Mouse (Mus musculus) ZHBTc4 (cell line): Measurements from ENCODE around the gene Omd.

Experiments used
- DNase-seq: peaks from one replicate; pipeline ENCODE4 v3.0.0-alpha.2; 2011; ENCODE audit warnings: low read depth, low spot score

Omd gene

DNA sequence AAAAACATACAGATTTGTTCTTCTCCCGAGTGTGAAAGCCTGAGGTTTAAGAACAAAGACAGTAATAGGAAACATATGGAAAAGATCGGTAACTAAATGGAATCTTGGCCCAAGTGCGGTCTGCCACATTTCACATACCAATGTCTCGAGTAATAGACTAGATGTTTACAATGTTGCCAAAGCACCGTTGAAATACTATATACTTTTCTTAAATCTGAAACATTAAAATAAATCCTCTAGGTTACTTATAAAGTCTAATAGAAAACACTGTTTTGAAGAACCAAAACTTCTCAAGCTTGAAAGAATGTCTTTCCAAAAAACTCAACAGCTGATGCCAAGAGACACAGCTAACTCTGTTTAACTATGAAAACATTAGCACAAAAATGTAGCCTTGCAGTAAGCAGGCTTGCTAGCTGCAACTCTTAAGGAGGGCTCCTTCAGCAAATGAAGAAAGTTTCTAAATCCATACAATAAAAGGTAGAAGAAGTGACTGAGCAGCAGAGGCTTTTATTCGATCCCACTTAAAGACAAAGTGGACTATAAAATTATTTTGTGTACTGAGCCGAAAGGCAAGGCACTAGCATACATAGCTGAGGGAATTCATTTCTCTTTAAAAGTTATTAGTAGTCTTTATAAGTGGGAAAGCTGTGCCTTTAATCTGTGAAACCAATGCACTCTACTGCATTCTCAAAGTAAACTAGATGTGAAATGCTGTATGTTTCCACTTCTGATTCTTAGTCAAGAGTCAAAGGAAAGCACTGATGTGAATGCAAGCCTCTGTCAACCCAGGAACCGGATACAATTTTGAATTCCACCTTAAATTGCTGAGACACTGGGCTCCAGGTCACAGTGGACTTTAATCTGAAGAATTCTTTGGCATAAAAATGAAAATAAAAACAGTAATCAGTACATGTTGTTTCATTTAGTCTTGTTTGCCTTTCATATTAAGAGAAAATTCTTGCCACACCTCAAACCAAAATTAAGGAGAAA lies at the start of gene Omd:
Gene Omd (plus strand): TSS at position 922 of the 990 bp plus-strand sequence.
- no peak for DNase-seq

DNA sequence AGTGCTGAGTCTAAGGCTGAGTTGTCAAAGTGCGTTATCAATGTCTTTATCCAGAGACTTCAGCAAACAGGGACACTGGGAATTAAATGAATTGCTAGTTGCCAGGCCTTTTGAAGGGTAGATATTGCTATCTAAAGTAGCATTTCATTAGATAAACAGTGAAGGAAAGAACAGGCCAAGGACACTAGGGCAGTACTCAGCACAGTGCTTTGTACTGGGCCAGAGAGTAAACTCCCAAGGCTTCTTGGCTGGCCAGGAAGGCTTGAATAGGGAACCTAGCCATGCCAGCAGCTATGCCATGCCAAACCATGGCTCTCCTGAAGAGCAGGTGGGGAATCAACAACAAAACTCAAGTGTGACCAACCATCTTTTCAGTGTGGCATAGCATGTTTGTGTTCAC lies 45.3 kb upstream of the Omd start:
- DNase-seq = no peak

DNA sequence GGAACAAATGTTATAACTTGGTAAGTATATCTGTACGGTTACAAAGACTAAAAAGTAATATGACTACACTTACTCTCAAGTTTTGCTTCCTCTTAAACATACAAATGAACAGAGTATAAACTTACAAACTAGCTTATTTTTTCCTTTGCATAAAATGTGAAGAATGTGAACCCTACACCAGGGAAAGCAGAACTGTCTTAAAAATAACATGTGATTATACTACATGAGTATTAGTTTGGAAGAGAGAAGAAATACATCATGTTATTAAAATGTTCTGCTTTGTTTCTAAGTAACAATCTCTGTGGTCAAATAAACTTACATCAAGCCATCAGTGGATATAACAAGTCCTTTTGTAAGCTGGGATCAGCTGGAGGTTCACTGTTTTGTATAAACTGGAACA lies 43.6 kb upstream of the Omd start:
- DNase-seq = no peak

DNA sequence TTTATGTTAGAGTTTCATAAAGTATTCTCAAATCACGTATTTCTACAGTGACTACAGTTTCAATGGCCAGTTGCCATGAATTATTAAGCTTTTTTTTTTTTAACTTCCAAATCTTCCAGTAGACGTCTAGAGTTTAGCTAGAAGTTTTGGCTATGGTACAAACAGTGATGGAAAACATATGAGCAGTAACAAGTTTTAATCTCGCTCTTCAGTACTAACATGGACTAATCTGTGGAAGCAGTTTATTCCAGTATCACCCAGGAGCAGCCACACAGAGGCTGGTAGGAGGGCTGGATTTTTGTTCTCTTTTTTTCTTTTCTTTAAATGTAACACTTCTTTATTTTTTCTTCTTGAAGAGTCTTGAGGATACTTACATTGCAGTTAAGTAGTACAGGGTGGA lies 38.0 kb upstream of the Omd start, which contains the start of gene Aspn:
Gene Aspn (plus strand): TSS at position 165 of the 400 bp plus-strand sequence.
- DNase-seq = no peak

DNA sequence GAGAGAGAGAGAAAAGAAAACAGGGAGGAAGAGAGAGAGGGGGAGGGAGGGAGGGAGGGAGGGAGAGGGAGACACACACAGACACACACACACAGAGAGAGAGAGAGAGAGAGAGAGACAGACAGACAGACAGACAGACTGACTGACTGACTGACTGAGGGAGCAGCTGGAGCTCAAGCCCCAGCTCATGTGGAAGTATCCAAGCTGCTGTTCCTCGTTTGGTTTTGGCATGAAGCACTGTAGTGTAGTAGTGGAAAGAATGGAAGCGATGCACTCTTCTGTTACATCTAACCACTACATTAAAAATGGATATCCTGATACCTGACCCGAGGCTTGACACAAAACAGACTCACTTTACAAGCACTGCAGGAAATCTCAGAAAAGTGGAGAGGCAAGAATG lies 36.6 kb upstream of the Omd start:
- DNase-seq = no peak

DNA sequence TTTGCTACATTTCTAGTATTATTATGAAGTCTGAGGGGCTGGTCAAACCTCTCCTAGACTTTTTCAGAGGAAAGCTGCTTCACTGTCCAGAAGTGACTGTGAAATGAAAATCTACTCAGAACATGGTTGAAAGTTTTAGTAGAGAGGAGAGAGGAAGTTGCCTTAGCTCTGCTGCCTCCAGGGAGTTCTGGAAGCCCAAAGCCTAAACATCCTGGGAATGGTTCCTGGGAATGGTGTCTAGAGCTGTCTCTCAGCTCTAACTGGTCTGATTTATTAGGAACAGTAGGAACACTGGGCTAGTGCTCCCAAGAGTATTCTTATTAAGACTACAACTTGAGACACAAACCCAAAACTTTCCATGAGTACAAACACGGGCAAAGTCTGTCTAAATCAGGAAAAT lies 35.7 kb upstream of the Omd start:
- DNase-seq = no peak

DNA sequence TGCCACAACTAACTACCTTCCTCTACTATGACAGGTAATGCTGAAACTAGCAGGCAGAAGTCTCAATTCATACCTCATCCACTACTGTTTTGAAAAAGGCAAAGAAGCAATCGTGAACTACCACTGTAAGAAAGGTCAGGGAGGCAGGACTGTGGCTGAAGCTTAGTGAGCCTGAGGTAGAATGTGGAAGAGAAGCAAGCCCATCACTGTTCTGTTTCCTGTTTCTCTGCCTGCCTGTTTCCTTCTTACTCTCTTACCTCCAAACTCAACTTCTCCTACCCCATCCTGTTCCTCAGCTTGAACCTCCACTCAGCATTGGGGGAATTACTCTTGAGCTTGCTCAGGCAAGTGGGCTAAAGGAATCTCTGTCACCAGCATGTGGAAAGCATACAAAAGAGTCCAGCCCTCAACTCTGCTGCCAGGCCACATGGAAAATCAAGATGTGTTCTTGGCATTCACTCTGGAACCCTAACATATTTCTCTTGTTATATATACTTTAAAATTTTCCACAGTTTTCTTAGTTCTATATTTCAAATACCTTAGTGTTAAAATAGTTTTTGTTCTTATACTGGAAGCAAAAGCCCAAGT lies 34.6 kb upstream of the Omd start:
- no peak for DNase-seq

DNA sequence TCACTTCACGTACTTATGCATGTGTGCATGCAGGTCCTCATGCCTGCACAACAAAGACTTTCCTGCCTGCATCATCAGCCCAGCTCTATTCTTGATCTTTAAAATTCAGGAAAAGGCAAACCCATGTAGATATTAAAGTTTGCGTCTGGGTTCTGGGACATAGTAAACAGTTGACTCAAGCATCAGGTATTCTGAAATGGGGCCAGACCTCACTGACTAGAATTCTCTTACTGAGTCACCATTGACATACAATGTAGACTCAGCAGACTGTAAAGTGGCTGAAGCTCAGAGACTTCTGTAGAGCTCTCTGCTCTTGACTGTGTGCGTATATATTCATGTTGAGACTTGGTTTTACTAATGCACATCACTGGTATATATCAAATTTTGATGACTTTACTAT lies 32.6 kb upstream of the Omd start:
- no peak for DNase-seq

DNA sequence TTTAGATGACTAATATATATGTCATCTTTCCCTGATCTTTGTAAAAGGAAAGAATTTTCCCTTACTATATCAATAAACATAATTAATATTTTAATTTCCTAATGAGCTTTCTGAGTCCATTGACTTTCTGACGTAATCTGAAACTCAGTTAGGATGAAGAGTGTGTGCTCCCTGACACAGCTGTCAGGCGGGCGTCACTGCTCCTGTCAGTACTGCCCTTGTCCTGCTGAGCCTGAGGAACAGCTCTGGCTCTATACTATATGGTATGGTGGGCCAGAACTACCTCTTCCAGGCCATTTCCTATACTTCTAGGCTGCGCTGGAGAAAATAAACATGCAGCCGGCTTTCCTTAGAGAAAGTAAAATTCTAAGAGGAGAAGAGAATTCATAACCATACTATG lies 27.7 kb upstream of the Omd start:
- no peak for DNase-seq

DNA sequence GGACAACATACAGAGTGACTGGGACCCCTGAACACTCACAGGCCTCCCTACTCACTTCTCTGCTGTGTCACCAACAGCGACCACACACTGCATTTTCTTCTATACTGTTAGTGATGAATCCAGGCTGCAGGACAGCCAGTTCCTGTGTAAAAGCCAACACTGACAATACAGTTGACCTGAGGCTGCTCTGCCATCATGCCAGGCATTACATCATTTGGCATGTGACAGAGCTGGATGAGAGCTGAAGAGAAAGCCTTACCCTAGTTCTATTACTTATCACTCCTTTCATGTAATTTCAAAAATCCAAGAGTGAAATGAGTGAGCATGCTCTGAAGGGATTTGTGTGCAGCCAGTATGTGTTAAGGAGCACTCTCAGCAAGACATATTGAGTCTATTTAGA lies 26.1 kb upstream of the Omd start:
- DNase-seq = no peak

DNA sequence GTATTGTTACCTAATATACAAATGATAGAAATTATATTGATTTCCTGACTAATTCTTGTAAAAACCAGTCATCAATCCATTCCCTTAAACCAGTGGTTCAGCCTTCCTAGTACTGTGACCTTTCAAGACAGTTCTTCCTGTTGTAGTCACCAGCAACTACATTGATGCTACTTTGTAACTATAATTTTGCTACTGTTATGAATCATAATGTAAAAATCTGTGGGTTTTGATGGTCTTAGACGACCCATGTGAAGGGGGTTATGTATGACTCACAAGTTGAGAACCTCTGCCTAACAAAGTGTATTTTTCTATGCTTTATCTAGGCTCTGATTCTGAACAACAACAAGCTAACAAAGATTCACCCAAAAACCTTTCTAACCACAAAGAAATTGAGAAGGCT lies 25.3 kb upstream of the Omd start:
- DNase-seq = no peak

DNA sequence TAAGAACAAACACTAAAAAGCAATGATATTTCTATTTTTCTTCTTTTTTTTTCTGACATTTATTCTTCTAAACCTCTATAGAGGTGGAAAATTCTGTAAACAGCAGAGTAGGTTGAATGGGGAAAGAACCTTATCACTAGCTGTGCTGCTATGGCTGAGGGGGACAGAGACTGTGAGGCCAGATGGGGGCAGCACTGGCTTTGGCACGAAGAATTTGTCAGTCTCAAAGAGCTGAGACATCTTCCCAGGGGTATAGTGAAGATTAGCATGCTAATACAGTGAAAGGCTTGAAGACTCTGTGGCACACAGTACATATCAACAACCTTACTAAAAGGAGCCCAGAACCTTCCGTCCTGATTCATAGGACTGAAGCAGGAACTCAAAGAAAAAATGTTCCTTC lies 23.1 kb upstream of the Omd start:
- DNase-seq = peak; percentile 13

DNA sequence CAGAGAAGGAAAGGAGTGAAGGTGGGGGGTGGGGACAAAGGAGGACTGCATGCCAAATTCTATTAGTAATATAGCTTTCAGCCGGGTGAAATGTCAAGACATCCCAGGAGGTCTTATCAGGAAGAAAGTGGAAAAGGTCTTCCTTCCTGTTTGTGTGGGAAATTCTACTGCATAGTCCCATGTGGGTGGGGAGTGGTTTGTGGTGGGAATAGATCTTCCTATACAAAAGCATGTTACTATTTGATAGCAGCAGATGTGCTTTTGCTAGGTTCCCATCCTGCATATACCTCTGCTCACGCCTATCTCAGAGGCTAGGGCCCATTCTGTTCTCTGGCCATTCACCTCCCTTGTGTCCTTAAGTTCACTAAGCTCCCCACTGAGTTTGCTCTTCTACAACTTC lies 21.4 kb upstream of the Omd start:
- DNase-seq = no peak

DNA sequence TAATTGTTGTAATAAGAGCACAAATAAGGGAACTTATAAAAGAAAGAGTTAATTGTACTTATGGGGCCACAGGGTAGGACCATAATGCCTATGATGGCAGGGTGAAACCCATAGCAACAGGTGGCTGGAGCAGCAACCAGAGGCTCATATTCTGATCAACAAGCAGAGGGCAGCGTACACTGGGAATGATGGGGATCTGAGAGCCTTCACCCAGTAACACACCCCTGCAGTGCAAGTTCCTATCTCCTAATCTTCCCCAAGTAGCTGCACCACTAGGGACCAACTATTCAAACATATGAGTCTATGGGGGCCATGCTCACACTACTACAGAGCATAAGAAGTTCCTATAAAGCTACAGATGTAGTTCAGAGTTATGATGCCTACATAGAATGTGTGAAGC lies 17.9 kb upstream of the Omd start:
- DNase-seq = no peak

DNA sequence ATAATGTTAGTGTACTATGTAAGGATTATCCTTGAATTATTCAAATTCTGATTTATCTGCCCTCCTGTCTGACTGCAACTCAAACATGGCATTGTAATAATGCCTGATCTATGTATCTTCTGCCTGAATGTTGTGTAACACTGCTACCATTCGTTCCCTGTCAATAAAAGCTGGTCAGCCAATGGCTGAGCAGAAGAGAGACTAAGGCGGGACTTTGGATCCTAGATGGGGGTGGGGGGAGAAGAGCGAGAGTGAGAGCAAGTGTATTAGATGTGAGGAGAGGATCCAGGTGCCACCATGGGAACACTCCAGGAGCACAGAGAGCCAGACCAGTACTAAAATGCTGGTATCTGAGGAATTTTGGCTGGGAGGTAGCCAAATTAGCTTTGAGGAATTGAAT lies 11.9 kb upstream of the Omd start:
- peak; percentile 35 for DNase-seq

DNA sequence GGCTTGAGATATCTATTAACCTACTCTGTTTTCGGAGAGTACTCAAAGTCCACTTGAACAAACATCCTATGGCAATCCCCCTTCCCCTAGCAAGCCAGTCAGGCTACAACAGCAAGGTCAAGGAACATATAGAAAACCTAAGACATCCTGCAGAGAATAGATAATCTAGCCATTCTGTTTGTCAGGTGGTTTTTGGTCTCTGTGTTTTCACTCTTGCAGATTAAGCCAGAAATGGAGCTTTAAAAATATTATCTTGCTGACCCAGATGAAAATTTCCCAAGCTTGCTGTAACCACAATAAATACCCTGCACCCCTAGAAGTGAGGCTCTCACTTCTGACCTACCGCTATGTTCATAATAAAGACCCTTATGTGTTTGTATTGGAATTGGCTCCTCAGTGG lies 10.8 kb upstream of the Omd start:
- no peak for DNase-seq

DNA sequence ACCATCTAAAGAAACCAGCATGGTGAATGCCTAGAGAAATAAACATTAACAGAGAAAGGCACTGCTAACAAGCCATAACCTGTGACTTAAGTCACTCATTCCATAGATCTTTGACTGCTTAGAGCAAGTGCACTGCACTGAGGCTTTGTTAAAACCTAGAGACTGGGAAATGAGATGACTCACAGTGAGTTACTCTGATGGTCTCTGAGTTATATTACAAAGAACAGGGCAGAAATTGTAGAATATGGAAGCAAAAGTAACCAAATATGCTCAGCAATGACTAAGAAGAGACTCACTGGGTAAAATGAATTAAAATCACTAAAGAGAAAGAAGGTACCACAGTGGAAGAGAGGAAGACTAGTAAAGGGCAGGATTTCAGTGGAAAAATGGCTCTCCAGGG lies 1.6 kb downstream of the Omd start:
- no peak for DNase-seq

DNA sequence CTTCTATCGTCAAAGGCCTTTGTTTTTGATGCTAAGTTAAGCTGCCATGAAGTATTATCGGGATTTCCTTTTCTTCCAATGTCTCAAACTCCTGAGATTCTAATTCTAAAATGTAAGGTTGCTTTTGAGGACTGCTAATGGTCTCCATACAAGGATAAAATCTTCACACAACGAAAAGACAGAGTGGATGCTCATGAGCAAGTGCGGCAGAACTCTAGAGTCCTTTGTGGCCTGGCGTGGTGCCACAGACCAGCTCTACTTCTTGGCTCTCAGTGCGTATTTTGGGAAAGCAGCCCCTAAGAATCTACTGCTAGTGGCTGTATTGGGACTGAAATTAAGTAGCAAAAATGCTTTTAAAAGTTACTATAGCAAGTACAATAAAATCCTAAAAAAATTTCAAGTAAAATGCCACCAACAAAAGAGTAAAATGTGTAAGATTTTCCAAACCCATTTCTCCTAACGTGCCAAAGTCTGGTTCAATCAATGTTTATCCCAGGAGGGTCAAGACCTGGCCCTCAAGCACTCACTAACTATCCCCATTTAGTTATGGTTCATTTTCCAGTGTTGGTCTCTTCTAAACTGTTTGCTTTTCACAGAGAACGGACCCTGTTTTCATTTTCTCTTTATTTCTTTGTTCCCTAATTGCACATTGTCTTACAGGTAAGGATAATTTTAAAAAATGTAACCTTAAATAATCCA lies 2.2 kb downstream of the Omd start:
- DNase-seq = no peak

DNA sequence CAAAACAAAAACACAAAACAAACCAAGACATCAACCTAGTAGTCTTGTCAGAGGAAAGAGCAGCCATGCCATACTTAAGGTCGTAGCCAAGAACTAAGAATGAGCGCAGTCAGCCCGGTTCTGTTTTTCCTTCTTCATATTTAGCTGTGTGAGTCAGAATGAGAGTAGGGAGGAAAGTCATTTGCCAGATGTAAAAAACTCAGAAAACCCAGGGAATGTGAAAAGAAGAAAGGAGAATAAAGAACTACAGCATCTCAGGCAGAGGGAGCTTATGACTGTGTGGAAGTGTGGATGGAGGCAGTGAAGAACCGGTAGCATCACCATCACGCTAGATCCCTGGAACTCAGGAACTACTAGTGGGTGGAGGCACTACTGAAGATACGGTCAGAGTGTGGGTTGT lies 3.8 kb downstream of the Omd start:
- DNase-seq = no peak

DNA sequence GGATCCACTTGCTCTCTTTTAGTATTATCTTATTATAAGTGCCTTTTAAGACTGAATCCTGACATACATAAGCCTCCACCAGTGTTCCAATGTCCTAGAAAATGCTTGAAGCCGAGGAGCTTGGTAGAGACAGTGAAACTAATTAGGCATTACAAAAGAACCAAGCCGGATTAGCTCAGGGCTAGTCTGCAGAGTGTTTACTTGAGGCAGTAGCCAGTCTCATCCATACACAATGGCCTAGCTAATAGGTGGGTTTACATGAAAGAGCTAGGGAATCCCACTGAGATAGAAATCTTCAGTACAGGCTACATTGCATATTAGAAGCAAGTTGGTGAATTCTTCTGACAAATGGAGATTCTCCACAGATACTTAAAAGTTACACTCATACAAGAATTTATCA lies 20.3 kb downstream of the Omd start:
- DNase-seq = peak; percentile 53

DNA sequence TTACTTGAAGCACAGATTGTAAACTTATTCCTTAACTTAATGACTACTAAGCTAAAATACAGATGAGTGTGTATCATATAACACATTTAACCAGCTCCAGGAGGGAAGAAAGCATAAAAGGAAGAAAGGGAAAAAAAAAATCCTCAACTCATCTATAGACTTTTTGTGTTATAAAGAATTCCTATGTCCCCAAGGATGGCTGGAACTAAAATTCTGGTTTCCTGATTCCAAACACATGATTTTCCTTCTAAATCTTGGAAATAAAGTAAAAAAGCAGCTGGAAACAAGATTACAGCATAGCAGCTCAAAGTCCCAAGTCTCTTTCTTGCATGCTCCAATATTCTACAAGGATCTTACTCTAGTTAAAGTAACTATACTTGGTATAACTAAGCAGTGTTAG lies 21.3 kb downstream of the Omd start:
- no peak for DNase-seq

DNA sequence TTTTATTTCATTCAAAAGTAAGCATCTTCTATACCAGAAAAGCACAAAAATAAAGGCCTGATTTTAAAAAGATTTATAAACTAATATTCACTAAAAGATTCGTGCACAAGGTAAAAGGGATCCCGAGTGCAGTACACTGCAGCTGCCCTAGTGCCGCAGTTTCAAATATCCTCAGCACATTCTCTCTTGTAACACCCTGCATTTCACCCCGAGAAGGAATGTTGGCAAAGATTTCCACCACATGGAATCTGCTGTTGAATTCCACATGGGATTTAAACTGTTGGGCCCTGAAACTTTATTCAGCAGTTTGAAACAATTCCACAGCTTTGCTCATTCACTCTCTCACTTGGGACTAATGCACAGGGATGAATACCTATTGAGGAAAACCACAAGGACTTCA lies 25.5 kb downstream of the Omd start, which contains the start of gene Ogn:
Gene Ogn (plus strand): TSS at position 333 of the 400 bp plus-strand sequence.
- no peak for DNase-seq
